Mouse (Mus musculus): Measurements from ENCODE around the gene Zfp90.

The Zfp90 gene

DNA sequence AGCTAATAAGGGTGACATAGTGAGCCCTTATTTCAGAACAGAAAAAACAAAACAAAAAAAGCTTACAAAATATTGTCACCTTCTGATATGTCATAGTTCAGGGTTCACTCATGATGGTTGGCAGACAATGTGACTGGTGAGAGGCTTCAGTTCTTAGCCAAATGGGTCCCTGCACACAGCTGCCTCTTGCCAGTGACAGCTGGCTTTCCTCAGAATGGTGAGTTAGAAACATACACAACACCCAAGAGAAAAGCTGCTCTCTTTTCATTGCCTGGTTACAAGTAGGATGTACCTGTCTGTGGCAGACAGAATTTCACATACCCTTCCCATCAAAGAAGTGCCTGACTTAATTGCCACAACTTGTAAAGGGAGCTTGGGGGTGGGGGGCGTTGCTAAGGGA, 18.5 kb downstream of the Zfp90 start:
- DNase-seq (ENCODE audit: low spot score): no peak

DNA sequence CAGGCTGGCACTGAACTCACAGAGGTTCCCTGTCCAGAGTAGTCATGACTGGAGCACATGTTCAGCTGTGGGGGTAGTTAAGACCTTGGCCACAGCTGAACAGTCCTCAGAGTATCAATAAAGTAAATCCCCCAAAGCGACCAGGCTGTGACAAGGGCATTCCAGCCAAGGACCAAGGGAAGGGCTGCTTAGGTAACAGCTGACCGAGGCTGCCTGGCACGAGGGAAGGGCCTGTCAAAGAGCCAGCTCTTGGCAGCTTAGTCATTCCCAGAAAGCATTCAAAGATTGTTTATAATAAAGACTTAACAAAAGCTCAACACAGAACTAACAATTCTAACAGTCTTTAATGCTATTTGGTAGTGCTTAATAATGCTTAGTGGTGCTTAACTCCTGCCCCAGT, 22.7 kb downstream of the Zfp90 start:
- DNase-seq (ENCODE audit: low spot score): no peak

DNA sequence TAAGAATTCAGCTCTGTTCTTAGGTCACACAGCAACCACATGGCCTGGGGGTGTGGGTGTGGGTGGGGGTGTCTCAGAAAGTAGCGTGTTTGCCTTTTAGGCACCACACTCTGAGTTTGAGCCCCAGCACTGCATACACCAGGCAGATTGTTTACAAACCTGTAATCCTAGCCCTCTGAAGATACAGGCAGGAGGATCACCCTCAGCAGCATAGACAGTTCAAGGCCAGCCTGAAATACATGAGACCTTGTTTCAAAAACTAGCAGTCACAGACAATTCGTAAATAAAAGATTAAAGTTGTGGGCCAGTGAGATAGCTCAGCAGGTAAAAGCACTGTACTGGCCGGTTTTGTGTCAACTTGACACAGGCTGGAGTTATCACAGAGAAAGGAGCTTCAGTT, 25.0 kb downstream of the Zfp90 start:
- DNase-seq (ENCODE audit: low spot score): no peak

DNA sequence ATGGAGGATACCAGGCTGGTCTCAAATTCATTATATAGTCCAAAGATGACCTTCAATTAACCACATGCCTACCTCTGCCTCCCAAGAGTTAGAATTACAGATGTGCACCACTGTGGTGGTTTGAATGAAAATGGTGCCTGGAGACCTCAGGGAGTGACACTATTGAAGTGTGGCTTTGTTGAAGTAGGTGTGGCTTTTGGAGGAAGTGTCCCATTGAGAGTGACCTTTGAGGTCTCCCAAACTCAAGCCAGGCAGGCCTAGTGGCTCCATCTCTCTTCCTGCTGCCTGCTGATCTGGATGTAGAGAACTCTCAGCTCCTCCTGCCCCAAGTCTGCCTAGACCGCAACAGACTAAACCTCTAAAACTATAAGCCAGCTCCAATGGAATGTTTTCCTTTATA, 27.6 kb downstream of the Zfp90 start:
- no peak for DNase-seq (ENCODE audit: low spot score)

DNA sequence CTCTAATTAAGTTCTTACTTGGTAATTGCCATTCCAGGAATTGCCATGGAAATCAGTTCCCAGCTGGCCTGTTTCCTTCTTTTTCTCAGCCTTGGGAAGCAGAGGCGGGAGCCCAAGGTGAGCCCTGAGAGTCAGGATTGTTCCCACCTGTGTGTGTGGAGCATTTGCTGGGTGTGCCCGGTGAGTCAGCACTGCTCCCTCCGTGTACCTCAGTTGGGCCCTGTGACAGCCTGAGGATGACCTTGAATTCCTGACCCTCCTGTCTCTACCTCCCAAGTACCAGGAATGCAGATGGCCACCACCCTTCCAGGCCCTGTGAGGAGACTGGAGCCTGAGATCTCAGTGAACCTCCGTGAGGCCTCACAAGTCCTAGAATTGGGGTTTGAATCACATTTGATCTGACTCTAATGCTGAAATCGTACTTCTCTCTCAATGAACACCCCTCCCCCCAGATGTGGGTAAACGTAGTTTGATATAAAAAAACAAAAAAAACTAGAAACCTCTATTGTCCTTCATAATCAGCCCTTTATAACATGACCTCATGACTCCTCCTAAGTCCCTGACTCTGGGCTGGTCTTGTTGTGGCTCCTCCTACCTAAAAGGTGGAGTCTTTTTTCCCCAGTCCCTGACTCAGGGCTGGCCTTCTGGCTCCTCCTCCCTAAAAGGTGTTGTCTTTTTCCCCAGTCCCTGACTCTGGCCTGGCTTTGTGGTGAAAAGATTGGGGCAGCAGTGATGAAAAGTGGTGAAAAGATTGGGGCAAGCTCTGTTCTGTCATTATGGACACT, 36.4 kb downstream of the Zfp90 start:
- no peak for DNase-seq (ENCODE audit: low spot score)

DNA sequence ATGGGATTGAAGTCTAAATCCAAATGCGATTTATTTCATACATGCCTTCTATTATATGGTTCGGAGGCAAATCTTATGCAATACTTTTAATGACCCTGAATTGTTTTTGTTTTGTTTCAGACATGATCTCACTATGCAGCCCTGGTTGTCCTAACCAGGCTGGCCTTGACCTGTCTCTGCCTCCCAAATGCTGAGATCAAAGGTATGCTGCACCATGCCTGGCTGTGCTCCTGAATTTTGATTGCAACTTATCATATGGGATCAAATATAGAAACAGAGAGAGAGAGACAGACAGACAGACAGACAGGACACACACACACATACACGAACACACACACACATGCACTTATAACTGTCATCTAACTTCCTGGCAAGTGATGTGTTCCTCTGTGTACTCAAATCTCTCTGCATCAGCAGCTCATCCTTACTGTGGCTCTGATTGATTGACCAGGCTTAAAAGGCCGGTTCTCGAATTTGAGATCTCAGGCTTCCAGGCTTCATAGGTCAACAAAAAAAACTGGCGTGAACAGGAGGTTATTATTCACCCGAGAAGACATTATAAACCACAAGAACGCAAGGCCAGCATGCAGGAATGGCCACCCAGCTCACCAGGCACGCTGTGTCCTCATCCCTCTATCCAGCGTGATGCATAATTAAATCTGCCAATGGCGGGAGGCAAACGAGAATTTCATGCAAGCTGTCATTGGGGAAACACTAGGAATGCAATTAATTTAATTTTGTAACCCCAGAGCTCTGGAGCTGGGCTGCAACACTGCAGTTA, 37.8 kb downstream of the Zfp90 start:
- DNase-seq (ENCODE audit: low spot score): peak; percentile 14

DNA sequence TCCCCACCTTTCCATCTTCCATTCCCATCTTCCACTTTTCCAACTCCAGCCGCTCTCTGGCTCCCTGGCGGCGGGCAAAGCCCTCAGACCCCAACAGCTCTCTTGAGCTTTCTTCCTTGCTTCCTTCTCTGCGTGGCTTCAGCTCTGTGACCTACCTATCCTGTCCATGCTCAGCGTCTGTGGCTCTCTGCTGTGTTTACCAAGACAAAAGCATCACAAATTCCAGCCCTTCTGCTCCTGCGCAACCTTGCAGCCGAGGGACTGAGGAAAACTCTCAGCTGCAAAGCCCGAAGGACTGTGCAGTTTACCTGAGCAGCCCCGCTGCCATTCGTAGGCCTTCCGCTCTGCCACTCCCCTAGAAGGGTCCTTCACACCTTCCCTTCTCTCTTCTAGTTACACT, 38.9 kb downstream of the Zfp90 start:
- no peak for DNase-seq (ENCODE audit: low spot score)

DNA sequence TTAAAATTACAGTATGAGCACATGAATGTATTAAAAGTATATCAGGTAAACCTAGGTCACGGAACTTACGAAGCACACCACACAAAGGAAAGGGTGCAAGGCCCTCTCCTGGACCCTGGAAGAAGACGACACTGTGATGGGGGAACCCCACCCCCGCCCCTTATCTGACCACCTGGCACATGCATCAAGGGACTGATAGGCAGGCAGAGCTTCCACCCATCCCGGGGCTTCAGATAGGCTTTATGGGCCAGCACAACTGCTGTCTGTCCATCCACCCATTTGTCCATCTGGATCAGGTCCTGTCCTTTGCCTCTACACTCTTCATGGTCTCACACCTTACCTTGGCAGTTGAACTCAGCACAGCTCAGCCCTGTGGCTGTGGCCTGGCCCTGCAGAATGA, 47.0 kb downstream of the Zfp90 start:
- DNase-seq (ENCODE audit: low spot score): no peak

DNA sequence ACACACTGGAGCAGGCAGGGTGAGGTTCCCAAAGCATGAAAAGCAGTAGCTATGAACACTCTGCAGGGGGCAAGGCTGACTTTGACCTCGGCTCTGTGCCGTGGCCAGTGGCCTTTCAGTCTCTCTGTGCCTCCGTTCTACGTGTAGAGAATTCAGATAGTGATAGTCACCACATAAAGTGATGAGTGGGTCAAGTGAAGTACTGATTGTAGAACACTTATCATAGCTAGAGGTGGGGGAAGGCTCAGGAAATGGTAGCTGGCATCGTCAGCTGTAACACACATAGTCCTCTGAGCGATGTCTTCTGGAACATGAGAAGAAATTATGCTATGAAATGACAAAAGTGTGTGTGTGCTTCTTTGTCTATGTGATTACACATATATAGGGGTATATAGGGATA, 48.7 kb downstream of the Zfp90 start:
- DNase-seq (ENCODE audit: low spot score): no peak

DNA sequence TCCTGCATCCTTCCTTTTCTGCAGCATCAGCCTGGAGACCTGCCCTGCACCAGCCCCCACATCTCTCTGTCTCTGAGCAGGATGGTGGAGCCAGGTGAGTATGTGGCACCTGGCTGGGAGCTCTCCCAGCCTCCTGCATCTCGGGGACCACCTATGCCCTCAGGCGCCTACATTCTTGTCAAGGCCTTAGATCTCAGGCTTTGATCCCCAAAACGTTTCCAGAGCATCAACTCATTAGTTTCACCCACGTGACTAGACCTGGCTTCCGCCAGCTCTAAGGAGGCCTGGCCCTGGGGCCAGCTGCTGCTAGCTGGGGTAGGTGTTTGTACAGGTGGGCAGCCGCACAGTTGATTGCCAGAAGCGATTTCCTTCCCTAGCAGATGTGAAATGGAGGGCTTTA, 54.4 kb downstream of the Zfp90 start:
- peak; percentile 48 for DNase-seq (ENCODE audit: low spot score)

DNA sequence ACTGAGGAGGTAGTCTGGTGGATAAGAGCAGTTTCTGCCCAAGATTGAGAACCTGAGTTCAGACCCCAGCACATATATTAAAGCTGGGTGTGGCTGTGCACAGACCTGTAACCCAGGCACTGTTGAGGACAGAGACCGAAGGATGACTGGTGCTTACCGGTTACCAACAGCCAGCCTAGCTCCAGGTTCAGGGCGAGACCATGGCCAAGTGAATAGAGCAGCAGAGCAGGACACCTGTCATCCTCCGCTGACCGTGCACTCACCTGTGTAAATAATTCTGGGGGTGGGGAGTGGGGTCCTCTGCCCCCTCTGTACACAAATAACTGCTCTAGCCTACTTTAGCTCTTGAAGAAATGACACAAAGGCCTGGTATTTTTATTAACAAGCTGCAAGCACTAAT, 58.9 kb downstream of the Zfp90 start:
- DNase-seq (ENCODE audit: low spot score): no peak
